Mouse (Mus musculus): ENCODE measurements around the gene Ap3d1. TPM values are rescaled to one million over a fixed set of nuclear protein-coding genes. Genes with fewer than 3 reads are reported as not detected.

Ap3d1 gene
- polyA plus RNA-seq, 1 experiment from 2014 or later = 54.5 TPM

GRCm38 (mm10) chr10:80664197-80665015, 77.7 kb downstream of the Ap3d1 start:
- Histone ChIP-seq H3K4me1 (ENCODE audit: control insufficient read depth in 2 of 2, insufficient read depth in 2 of 2, low read length in 2 of 2) (peaks cover 22 to 38% of the 10 kb centered on the region in 2 experiments), H3K9me3 (ENCODE audit: control insufficient read depth, low read length) (no peaks in the 10 kb centered on the region), H3K4me2 (ENCODE audit: low read length) (peak overlapping the region; percentile 60), H3K27me3 (ENCODE audit: control insufficient read depth, insufficient read depth, low read length) (no peaks in the 10 kb centered on the region), H3K27ac (replicated peaks in 1 of 2; ENCODE audit: control insufficient read depth in 1 of 2, insufficient read depth in 1 of 2, low read depth in 2 of 2, low read length in 2 of 2) (peak overlapping the region; percentile 85 to 91), H3K36me3 (ENCODE audit: control insufficient read depth, insufficient read depth, low read length) (peaks cover 41% of the 10 kb centered on the region), H3K4me3 (ENCODE audit: control insufficient read depth in 1 of 2, insufficient read depth in 1 of 2, low read depth in 1 of 2, low read length in 2 of 2) (peak overlapping the region in 1 of 2 experiments; percentile 9; a peak in 1 of 4 replicates), H3K9ac (ENCODE audit: low read length) (peak overlapping the region; percentile 70)
- peak; percentile 55 for ATAC-seq (ENCODE audit: insufficient number of reproducible peaks, insufficient read depth, low FRiP score, low read depth)
- 16% methylated on average over 16 of the region's 16 CpGs for WGBS

DNA sequence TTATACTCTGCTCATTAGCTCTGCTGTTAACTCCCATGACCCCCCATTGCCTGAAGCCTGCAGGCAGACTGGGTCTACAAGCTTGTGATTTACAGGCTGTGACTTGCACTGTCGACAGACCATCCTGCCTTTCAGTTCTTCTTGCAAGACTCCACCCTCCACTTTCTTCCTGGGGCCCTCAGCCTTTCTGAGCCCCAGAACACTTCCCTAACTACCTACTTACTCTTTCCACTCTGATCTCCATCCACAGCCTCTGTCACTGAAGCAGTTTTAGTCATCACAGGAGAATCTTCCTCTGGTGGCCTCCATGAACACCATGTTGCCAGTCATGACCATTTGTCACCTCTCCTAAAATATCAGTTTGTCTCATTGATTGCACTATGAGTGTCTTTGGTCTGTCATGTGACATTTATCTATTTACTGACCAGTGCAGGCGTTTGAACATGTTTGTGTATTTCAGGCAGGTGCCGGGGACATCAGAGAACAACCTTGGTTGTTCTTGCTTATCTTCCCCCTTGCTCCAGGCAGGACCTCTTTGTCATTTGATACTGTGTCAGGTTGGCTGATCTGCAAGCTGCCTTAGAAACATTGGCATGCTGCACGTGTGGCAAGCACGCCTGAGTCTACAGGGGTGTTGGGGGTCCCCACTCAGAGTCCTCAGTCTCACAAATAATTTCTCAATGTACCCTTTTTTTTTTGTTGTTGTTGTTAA, 78.4 kb downstream of the Ap3d1 start:
- peaks cover 33% of the 10 kb centered on the region for H3K36me3 ChIP-seq (ENCODE audit: control insufficient read depth, insufficient read depth, low read length)
- H3K9ac ChIP-seq (ENCODE audit: low read length) = no peak overlapping the region; the same call in 1 of the 2 replicates
- H3K9me3 ChIP-seq (ENCODE audit: control insufficient read depth, low read length) = no peaks in the 10 kb centered on the region
- 19% methylated on average over 5 of the region's 5 CpGs for whole genome bisulfite sequencing
- no peaks in the 10 kb centered on the region for H3K27me3 ChIP-seq (ENCODE audit: control insufficient read depth, insufficient read depth, low read length)
- peaks cover 22 to 40% of the 10 kb centered on the region in 2 experiments for H3K4me1 ChIP-seq (ENCODE audit: control insufficient read depth in 2 of 2, insufficient read depth in 2 of 2, low read length in 2 of 2)
- peak overlapping the region; percentile 25 to 91 for H3K27ac ChIP-seq (replicated peaks in 1 of 2; ENCODE audit: control insufficient read depth in 1 of 2, insufficient read depth in 1 of 2, low read depth in 2 of 2, low read length in 2 of 2)
- H3K4me3 ChIP-seq (ENCODE audit: control insufficient read depth in 1 of 2, insufficient read depth in 1 of 2, low read depth in 1 of 2, low read length in 2 of 2) = no peak overlapping the region
- no peak overlapping the region; the same call in 1 of the 2 replicates for H3K4me2 ChIP-seq (ENCODE audit: low read length)
- no peak for ATAC-seq (ENCODE audit: insufficient number of reproducible peaks, insufficient read depth, low FRiP score, low read depth)

DNA sequence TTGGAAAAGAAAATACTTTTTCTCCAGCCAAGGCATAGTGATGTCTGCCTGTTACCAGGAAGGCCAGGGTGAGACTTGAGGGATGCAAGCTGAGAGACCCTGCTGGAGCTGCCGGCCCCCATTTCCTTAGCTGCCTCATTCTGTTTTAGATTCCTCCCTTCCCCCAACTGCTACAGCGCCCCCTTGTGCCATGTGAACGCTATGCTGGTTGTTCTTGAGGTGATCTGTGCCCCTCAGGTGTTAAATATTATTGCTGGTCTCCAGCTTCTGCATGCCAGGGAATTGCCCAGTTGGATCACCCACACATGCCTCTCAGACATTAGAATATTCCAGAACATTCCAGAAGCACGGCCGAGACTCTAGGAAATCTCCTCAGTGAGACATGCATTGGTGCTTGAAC, 80.9 kb downstream of the Ap3d1 start:
- Histone ChIP-seq H3K4me2 (ENCODE audit: low read length) (no peak overlapping the region), H3K36me3 (ENCODE audit: control insufficient read depth, insufficient read depth, low read length) (peaks cover 8% of the 10 kb centered on the region), H3K4me3 (ENCODE audit: control insufficient read depth in 1 of 2, insufficient read depth in 1 of 2, low read depth in 1 of 2, low read length in 2 of 2) (no peak overlapping the region), H3K9ac (ENCODE audit: low read length) (no peak overlapping the region), H3K27me3 (ENCODE audit: control insufficient read depth, insufficient read depth, low read length) (no peaks in the 10 kb centered on the region), H3K4me1 (ENCODE audit: control insufficient read depth in 2 of 2, insufficient read depth in 2 of 2, low read length in 2 of 2) (peaks cover 26 to 40% of the 10 kb centered on the region in 2 experiments), H3K27ac (replicated peaks in 1 of 2; ENCODE audit: control insufficient read depth in 1 of 2, insufficient read depth in 1 of 2, low read depth in 2 of 2, low read length in 2 of 2) (no peak overlapping the region), H3K9me3 (ENCODE audit: control insufficient read depth, low read length) (no peaks in the 10 kb centered on the region)
- no peak for ATAC-seq (ENCODE audit: insufficient number of reproducible peaks, insufficient read depth, low FRiP score, low read depth)
- 31% methylated on average over 5 of the region's 5 CpGs for WGBS

- H3K9me3 ChIP-seq (ENCODE audit: control insufficient read depth, low read length) = no peaks in the 10 kb centered on the region
- H3K27ac ChIP-seq (replicated peaks in 1 of 2; ENCODE audit: control insufficient read depth in 1 of 2, insufficient read depth in 1 of 2, low read depth in 2 of 2, low read length in 2 of 2) = no peak overlapping the region
- ATAC-seq (ENCODE audit: insufficient number of reproducible peaks, insufficient read depth, low FRiP score, low read depth) = no peak
- H3K4me2 ChIP-seq (ENCODE audit: low read length) = peak overlapping the region; percentile 47
- no peaks in the 10 kb centered on the region for H3K27me3 ChIP-seq (ENCODE audit: control insufficient read depth, insufficient read depth, low read length)
- H3K4me3 ChIP-seq (ENCODE audit: control insufficient read depth in 1 of 2, insufficient read depth in 1 of 2, low read depth in 1 of 2, low read length in 2 of 2) = peak overlapping the region in 1 of 2 experiments; percentile 17; a peak in 2 of 4 replicates
- peak overlapping the region; percentile 51 for H3K9ac ChIP-seq (ENCODE audit: low read length)
- peaks cover 22 to 36% of the 10 kb centered on the region in 2 experiments for H3K4me1 ChIP-seq (ENCODE audit: control insufficient read depth in 2 of 2, insufficient read depth in 2 of 2, low read length in 2 of 2)
- 11% methylated on average over 10 of the region's 10 CpGs for WGBS
- H3K36me3 ChIP-seq (ENCODE audit: control insufficient read depth, insufficient read depth, low read length) = no peaks in the 10 kb centered on the region
Observed at GRCm38 (mm10) chr10:80659213-80659612, 82.9 kb downstream of the Ap3d1 start.

DNA sequence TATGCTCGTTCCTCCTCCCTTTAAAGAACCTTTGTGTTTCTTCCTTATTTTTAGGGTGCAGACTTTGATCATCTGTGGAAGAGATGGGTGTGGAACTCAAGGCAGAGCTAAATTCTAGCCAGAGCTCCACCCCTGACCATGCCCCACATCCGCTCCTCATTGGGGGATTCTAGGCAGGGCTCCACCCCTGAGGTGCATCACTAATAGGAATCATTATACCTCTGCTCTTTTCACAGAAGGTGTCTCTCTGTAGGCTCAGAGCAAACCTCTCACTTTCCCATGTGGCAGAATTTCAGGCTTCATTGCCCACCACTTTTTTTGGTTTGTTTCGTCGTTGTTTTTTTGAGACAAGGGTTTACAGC, 83.2 kb downstream of the Ap3d1 start:
- Histone ChIP-seq H3K27ac (replicated peaks in 1 of 2; ENCODE audit: control insufficient read depth in 1 of 2, insufficient read depth in 1 of 2, low read depth in 2 of 2, low read length in 2 of 2) (no peak overlapping the region), H3K36me3 (ENCODE audit: control insufficient read depth, insufficient read depth, low read length) (no peaks in the 10 kb centered on the region), H3K4me3 (ENCODE audit: control insufficient read depth in 1 of 2, insufficient read depth in 1 of 2, low read depth in 1 of 2, low read length in 2 of 2) (no peak overlapping the region), H3K9me3 (ENCODE audit: control insufficient read depth, low read length) (no peaks in the 10 kb centered on the region), H3K4me2 (ENCODE audit: low read length) (peak overlapping the region; percentile 47; the same call in 1 of the 2 replicates), H3K4me1 (ENCODE audit: control insufficient read depth in 2 of 2, insufficient read depth in 2 of 2, low read length in 2 of 2) (peaks cover 18 to 34% of the 10 kb centered on the region in 2 experiments), H3K9ac (ENCODE audit: low read length) (peak overlapping the region; percentile 51; the same call in 1 of the 2 replicates), H3K27me3 (ENCODE audit: control insufficient read depth, insufficient read depth, low read length) (no peaks in the 10 kb centered on the region)
- 65% methylated on average over 4 of the region's 4 CpGs for WGBS
- no peak for ATAC-seq (ENCODE audit: insufficient number of reproducible peaks, insufficient read depth, low FRiP score, low read depth)

DNA sequence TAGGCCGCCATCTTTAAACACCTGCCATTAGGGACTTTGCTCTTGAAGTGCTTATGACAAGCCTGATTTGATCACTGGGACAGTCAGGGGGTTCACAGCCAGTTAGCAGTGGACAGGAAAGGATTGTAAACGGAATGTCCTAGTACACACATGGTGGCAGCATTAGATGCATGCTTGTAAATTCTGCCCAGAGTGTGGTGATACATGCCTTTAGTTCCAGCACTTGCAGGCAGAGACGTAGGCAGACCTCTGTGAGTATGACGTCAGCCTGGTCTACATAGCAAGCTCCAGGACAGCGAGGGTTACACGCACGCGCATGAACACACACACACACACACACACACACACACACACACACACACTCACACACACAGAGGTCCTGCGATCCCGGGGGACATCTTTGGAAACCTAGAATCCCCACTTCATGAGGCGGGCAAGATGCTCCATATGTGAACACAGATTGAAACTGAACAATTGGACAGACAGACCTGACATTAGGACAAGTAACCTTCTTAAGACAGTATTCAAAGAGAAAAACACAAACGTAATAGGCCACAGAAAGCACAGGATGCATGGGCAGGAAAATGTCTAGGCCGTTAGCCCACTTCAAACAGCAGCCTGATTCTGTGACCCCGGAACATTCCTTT, 83.7 kb downstream of the Ap3d1 start:
- 83% methylated on average over 14 of the region's 14 CpGs for WGBS
- no peaks in the 10 kb centered on the region for H3K9me3 ChIP-seq (ENCODE audit: control insufficient read depth, low read length)
- no peak overlapping the region for H3K27ac ChIP-seq (replicated peaks in 1 of 2; ENCODE audit: control insufficient read depth in 1 of 2, insufficient read depth in 1 of 2, low read depth in 2 of 2, low read length in 2 of 2)

More for the DNA sequence above, 83.7 kb downstream of the Ap3d1 start:
- H3K4me1 ChIP-seq (ENCODE audit: control insufficient read depth in 2 of 2, insufficient read depth in 2 of 2, low read length in 2 of 2) = peaks cover 13 to 29% of the 10 kb centered on the region in 2 experiments
- H3K4me3 ChIP-seq (ENCODE audit: control insufficient read depth in 1 of 2, insufficient read depth in 1 of 2, low read depth in 1 of 2, low read length in 2 of 2) = no peak overlapping the region
- H3K36me3 ChIP-seq (ENCODE audit: control insufficient read depth, insufficient read depth, low read length) = no peaks in the 10 kb centered on the region
- no peak overlapping the region for H3K9ac ChIP-seq (ENCODE audit: low read length)
- H3K27me3 ChIP-seq (ENCODE audit: control insufficient read depth, insufficient read depth, low read length) = no peaks in the 10 kb centered on the region
- no peak overlapping the region for H3K4me2 ChIP-seq (ENCODE audit: low read length)
- no peak for ATAC-seq (ENCODE audit: insufficient number of reproducible peaks, insufficient read depth, low FRiP score, low read depth)
